Mouse (Mus musculus): ENCODE measurements around the gene C2cd5.
"Not testable (repeated sequence)": the region's sequence is repeated elsewhere in the genome, so short reads cannot be mapped to it uniquely, and the experiment has no call there.

The C2cd5 gene

GRCm38 (mm10) chr6:143020647-143021046 is 79.3 kb downstream of the C2cd5 start:
- no peak for DNase-seq (ENCODE audit: low read depth, low spot score)

- no peak for DNase-seq (ENCODE audit: low read depth, low spot score)
Observed at GRCm38 (mm10) chr6:143020146-143020545, 79.8 kb downstream of the C2cd5 start.

- DNase-seq (ENCODE audit: low read depth, low spot score) = no peak
Observed at GRCm38 (mm10) chr6:143012513-143013215, 87.3 kb downstream of the C2cd5 start.

- no peak for DNase-seq (ENCODE audit: low read depth, low spot score)
Observed at GRCm38 (mm10) chr6:143008865-143009264, 91.1 kb downstream of the C2cd5 start.

GRCm38 (mm10) chr6:143005209-143005608 is 94.7 kb downstream of the C2cd5 start:
- DNase-seq (ENCODE audit: low read depth, low spot score) = not testable (repeated sequence)

GRCm38 (mm10) chr6:143004801-143005200 is 95.1 kb downstream of the C2cd5 start:
- DNase-seq (ENCODE audit: low read depth, low spot score) = no peak

GRCm38 (mm10) chr6:142998221-142998999 is 101.5 kb downstream of the C2cd5 start:
- no peak for DNase-seq (ENCODE audit: low read depth, low spot score)

GRCm38 (mm10) chr6:142996887-142997286 is 103.1 kb downstream of the C2cd5 start:
- DNase-seq (ENCODE audit: low read depth, low spot score) = no peak

- no peak for DNase-seq (ENCODE audit: low read depth, low spot score)
Observed at GRCm38 (mm10) chr6:142995567-142995966, 104.4 kb downstream of the C2cd5 start.

GRCm38 (mm10) chr6:142994821-142995220 is 105.1 kb downstream of the C2cd5 start:
- DNase-seq (ENCODE audit: low read depth, low spot score) = no peak

- DNase-seq (ENCODE audit: low read depth, low spot score) = no peak
Observed at GRCm38 (mm10) chr6:142993705-142994698, 105.9 kb downstream of the C2cd5 start.

GRCm38 (mm10) chr6:142992971-142993370 is 107.0 kb downstream of the C2cd5 start:
- no peak for DNase-seq (ENCODE audit: low read depth, low spot score)

- no peak for DNase-seq (ENCODE audit: low read depth, low spot score)
Observed at GRCm38 (mm10) chr6:142992099-142992498, 107.8 kb downstream of the C2cd5 start.

- DNase-seq (ENCODE audit: low read depth, low spot score) = no peak
Observed at GRCm38 (mm10) chr6:142991391-142992059, 108.4 kb downstream of the C2cd5 start.

- no peak for DNase-seq (ENCODE audit: low read depth, low spot score)
Observed at GRCm38 (mm10) chr6:142990516-142990915, 109.4 kb downstream of the C2cd5 start.

GRCm38 (mm10) chr6:142989495-142989894 is 110.4 kb downstream of the C2cd5 start:
- DNase-seq (ENCODE audit: low read depth, low spot score) = no peak

GRCm38 (mm10) chr6:142988753-142989152 is 111.2 kb downstream of the C2cd5 start:
- no peak for DNase-seq (ENCODE audit: low read depth, low spot score)

- DNase-seq (ENCODE audit: low read depth, low spot score) = no peak
Observed at GRCm38 (mm10) chr6:142988231-142988630, 111.7 kb downstream of the C2cd5 start.

GRCm38 (mm10) chr6:142987616-142988015 is 112.3 kb downstream of the C2cd5 start:
- DNase-seq (ENCODE audit: low read depth, low spot score) = no peak

- not testable (repeated sequence) for DNase-seq (ENCODE audit: low read depth, low spot score)
Observed at GRCm38 (mm10) chr6:142986706-142987105, 113.2 kb downstream of the C2cd5 start.

Measured in retina, adult 2 months (tissue).